Mouse (Mus musculus) erythroblast, embryonic 14.5 days (primary cell): ENCODE data around the gene Cyb5r3.

Experiments
- GATA1 ChIP-seq: IDR thresholded peaks from 2 replicates; pipeline ENCODE4 v1.6.1; 2012; ENCODE audit warnings: low read length, inconsistent platforms, mixed read lengths
- TAL1 ChIP-seq: IDR thresholded peaks from 3 replicates; pipeline ENCODE4 v1.6.1; 2012; ENCODE audit warnings: low read length, inconsistent platforms, mixed read lengths

- no peak for TF ChIP-seq GATA1
- TF ChIP-seq TAL1: no peak
Measured at GRCm38 (mm10) chr15:83220368-83221013, 48.1 kb upstream of the Cyb5r3 start.
